Mouse (Mus musculus) neural tube, embryonic 12.5 days (tissue): ENCODE results near the gene Myl6b. TPM values are rescaled to one million over a fixed set of nuclear protein-coding genes. Genes with fewer than 3 reads are reported as not detected.

ENCODE experiments used
- ATAC-seq: fragments of 200-750 bp; cut with Nextera tagmentation; 2 replicates; pipeline ENCODE4 v1.8.0; 2017; ENCODE audit warnings: low read depth, mild to moderate bottlenecking, moderate TSS enrichment, moderate library complexity; ENCODE audit not compliant: low FRiP score
- H3K27ac ChIP-seq: fragments of 300-500 bp; sonication (generic); 2 replicates; pipeline ENCODE4 v1.5.1; 2016
- H3K27me3 ChIP-seq: fragments of 300-500 bp; sonication (generic); replicated peaks from 2 replicates; pipeline ENCODE4 v1.6.1; 2016; ENCODE audit warnings: mild to moderate bottlenecking
- H3K36me3 ChIP-seq: fragments of 300-500 bp; sonication (generic); 2 replicates; pipeline ENCODE4 v1.6.1; 2016; ENCODE audit warnings: mild to moderate bottlenecking
- H3K4me1 ChIP-seq: fragments of 300-500 bp; sonication (generic); 2 replicates; pipeline ENCODE4 v1.6.1; 2016
- H3K4me2 ChIP-seq: fragments of 300-500 bp; sonication (generic); replicated peaks from 2 replicates; pipeline ENCODE4 v1.6.1; 2016; ENCODE audit warnings: mild to moderate bottlenecking
- H3K4me3 ChIP-seq: fragments of 300-500 bp; sonication (generic); 2 replicates; pipeline ENCODE4 v1.5.1; 2016
- H3K9ac ChIP-seq: fragments of 300-500 bp; sonication (generic); 2 replicates; pipeline ENCODE4 v1.6.1; 2016; ENCODE audit warnings: mild to moderate bottlenecking
- H3K9me3 ChIP-seq: fragments of 300-500 bp; sonication (generic); 2 replicates; pipeline ENCODE4 v1.6.1; 2016; ENCODE audit warnings: mild to moderate bottlenecking
- WGBS: fragments of 180-500 bp; shearing (Covaris S2); methylation state at CpG from one replicate; pipeline ENCODE4 v1.1.7; 2016; 5-methylcytosine and 5-hydroxymethylcytosine counted together
- polyA plus RNA-seq: library from polyadenylated mRNA; unstranded; fragments of >200 nt; fragmentation: Nextera tagmentation; extraction: Ambion mirVana; gene quantifications from 2 replicates; pipeline ENCODE4 v1.2.1, GENCODE M21; 2016

Gene Myl6b
- polyA plus RNA-seq, 1 experiment from 2014 or later = 3.1 TPM

DNA sequence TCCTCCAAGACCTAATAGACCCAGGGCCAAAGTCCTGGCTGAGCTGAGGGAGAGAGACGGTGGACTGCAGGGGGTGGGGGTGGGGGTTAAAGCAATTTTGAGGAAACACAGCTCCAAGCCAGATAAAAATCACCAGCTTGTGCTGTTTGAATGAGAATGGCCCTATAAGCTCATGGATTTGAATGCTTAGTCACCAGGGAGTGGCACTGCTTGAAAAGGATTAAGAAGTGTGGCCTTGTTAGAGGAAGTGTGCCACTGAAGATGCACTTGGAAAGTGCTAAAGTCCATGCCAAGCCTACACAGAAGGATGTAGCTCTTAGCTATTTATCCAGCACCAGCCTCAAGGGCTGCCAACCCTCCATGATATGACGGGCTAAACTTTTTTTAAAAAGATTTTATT, 36.7 kb upstream of the Myl6b start:
- no peaks in the 10 kb centered on the region for H3K9me3 ChIP-seq
- 81% methylated on average over 2 of the region's 2 CpGs for WGBS

DNA sequence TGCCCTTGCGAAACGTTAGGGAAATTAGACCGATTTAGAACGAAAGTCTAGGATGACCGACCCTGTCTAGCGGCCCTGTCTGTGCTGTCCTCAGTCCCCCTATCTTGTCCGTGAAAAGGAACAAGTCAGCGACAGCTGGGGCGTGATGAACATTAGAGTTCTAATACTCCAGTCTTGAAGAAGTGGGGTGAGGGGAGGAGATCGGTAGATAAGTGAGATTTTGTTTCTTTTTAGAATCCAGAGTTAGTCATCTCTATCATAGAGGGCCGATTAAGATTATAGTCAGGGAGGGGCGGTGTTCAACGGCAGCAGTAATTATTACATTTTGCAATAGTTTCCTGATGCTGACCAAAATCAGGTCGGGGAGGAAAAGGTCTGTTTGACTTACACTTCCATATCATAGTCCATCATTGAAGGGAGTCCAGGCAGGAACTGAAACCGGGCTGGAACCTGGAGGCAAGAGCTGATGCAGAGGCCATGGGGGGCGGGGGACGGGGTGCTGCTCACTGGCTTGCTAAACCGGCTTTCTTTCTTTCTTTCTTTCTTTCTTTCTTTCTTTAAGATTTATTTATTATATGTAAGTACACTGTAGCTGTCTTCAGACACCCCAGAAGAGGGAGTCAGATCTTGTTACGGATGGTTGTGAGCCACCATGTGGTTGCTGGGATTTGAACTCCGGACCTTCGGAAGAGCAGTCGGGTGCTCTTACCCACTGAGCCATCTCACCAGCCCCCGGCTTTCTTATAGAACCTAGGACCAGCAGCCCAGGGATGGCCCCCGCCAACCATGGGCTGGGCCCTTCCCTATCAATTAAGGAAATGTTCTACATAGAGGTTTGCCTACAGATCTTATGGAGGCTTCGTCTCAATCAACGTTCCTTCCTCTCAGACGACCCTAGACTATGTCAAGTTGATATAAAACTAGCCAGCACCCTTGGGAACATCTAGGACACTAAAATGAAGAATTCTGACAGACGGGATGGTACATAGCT, 28.2 kb upstream of the Myl6b start:
- Histone ChIP-seq H3K9me3 (no peaks in the 10 kb centered on the region), H3K27me3 (peaks cover 7% of the 10 kb centered on the region), H3K27ac (no peak overlapping the region), H3K4me2 (peak overlapping the region; percentile 99), H3K4me1 (peaks cover 17% of the 10 kb centered on the region), H3K36me3 (peaks cover 6% of the 10 kb centered on the region; the same call in 1 of the 2 replicates), H3K4me3 (peak overlapping the region; percentile 78), H3K9ac (no peak overlapping the region)
- ATAC-seq = peak; percentile 18; the same call in 1 of the 2 replicates
- WGBS = 33% methylated on average over 28 of the region's 28 CpGs

More for the DNA sequence above, 36.7 kb upstream of the Myl6b start:
- Histone ChIP-seq H3K27me3 (no peaks in the 10 kb centered on the region), H3K4me2 (no peak overlapping the region), H3K9ac (no peak overlapping the region), H3K4me3 (no peak overlapping the region), H3K27ac (no peak overlapping the region), H3K36me3 (no peaks in the 10 kb centered on the region), H3K4me1 (no peaks in the 10 kb centered on the region)
- no peak for ATAC-seq

DNA sequence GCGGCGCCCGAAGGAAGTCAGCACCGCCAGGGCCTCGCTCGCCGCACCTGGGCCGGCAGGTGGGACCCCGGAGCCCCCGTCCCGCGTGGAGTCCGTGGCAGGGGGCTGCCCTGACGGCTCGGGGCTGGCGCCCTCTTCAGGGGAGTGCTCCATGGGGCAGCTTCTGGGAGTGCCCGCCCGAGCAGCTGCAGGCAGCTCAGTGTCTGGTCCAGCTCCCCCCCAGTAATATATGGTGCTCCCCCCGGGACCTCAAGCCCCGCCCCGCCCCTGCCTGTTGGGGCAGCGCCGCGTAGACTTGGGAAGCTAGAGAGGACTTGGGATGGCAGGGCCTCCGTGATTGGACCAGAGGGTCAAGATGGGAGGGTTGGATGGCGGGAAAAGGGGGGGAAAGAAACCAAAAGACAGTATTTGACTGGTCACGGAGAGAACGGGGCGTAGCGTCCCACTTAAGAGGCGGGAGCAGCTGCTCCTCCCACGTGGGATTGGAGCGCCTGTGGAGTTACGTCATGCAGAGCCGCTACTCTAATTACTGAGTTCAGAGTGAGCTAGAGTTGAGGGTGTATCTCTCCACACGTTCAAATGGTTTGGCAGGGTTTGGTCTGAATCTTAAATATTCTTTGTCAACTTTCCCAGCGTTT, 27.3 kb upstream of the Myl6b start, which contains the start of gene Esyt1:
Gene Esyt1 (minus strand): TSS at position 201 of the 638 bp plus-strand sequence.
- Histone ChIP-seq H3K4me3 (peak within 1 kb of the TSS; percentile 78), H3K9ac (peak within 1 kb of the TSS; percentile 75), H3K4me1 (peaks cover 17% of the 10 kb centered on the region), H3K4me2 (peak within 1 kb of the TSS; percentile 99), H3K27me3 (peaks cover 7% of the 10 kb centered on the region), H3K36me3 (peaks cover 6% of the 10 kb centered on the region), H3K27ac (peak within 1 kb of the TSS; percentile 50), H3K9me3 (no peaks in the 10 kb centered on the region)
- peak; percentile 97 for ATAC-seq
- under 1% methylated on average over 37 of the region's 37 CpGs for WGBS

DNA sequence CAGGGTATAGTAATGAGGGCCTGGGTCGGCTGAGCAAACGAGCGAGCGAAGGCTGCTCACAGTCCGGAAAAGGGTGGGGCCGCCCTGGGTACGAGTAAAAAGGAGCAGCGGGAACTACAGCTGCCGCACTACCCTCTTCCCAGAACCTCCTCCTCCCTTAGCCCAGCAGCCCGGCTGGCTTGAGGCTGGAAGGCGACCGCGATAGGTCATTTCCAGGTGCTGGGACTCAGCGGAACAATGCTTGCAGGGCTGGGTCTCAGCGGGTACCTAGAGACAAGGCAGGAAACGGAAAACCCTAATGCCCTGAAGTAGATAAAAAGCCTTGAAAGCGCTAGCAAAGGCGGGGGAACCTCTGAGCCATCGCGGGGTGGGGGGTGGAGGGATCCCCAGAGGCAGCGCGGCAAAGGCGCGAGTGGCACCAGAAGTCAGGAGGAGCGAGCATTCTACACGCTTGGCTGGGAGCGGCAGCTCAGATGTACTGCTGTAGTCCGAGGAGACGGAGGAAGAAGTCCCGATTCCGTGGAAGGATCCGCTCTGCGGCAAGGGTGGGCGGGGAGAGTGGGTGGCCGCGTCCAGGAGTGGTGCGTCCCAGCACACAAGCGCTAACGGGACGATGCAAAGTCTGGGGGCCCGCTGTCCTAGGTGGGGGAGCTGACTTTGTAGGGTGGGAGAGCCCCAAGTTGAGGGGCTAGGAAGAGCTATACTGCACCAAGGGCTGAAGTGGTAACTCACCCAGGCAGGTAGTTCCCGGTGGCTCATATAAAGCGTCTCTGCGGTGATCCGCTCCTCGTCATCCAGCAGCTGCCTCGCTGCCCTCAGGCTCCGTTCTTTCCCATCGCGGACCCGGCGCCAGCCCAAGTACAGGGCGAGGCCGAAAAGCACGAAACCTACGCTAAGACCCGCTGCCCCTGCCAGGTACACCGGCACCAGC, 26.5 kb upstream of the Myl6b start:
- peaks cover 14% of the 10 kb centered on the region for H3K36me3 ChIP-seq
- peak overlapping the region; percentile 75 for H3K9ac ChIP-seq
- H3K27ac ChIP-seq = peak overlapping the region; percentile 50
- H3K9me3 ChIP-seq = no peaks in the 10 kb centered on the region
- H3K4me2 ChIP-seq = peak overlapping the region; percentile 99
- under 1% methylated on average over 58 of the region's 58 CpGs for WGBS
- H3K27me3 ChIP-seq = peaks cover 7% of the 10 kb centered on the region
- peak; percentile 45 for ATAC-seq
- peak overlapping the region; percentile 78 for H3K4me3 ChIP-seq
- H3K4me1 ChIP-seq = peaks cover 17% of the 10 kb centered on the region

DNA sequence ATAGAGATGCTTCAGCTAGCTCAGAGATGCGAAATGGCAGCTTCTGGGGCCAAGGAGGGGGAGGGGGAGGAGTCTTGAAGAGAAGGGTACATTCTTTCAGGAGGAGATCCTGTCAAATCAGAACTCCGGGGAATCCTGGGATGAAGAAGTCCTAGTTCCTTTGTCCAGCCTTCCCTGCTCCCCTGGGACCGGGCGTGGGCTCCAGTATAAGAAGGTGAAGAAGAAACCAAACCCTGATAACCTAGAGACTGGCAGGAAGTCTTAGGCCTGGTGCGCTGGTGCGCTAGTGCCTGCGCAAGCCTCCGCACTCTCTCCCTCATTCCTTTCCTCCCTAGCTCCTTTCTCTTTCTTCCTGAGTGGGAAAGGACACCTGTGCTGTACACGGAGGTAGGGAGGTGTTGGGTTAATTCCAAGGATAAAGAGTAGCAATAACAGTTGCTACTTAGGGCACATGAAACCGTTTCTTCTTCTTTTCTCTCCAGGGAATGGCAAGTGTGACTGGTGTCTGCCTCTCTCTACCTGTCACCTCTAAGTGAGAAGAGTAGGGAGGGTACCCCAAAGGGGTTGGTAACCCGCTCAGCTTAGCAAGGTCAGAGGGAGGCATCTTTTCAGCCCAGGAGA, 25.7 kb upstream of the Myl6b start:
- 9% methylated on average over 11 of the region's 11 CpGs for WGBS
- Histone ChIP-seq H3K27me3 (peaks cover 7% of the 10 kb centered on the region), H3K9ac (peak overlapping the region; percentile 75), H3K4me3 (peak overlapping the region; percentile 78), H3K36me3 (peaks cover 22% of the 10 kb centered on the region), H3K9me3 (no peaks in the 10 kb centered on the region), H3K4me1 (peaks cover 17% of the 10 kb centered on the region), H3K4me2 (peak overlapping the region; percentile 99), H3K27ac (no peak overlapping the region)
- no peak for ATAC-seq

DNA sequence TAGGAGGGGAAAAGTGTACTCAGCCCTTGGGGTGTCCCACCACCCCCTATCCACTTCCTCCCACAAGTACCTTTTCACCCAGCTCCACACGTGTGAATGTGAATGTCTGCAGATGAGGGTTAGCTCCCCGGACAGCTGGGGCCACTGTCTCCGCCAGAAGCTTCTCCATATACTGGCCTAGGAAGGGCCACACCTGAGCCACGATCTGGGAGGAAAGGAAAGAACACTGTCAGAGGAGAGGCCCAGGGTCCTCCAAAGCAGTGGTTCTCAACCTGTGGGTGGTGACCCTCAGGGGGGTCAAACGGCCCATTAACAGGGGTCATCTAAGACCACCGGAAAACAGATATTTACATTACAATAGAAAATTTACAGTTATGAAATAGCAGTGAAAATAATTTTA, 23.9 kb upstream of the Myl6b start:
- H3K4me1 ChIP-seq = peaks cover 17% of the 10 kb centered on the region
- H3K27ac ChIP-seq = no peak overlapping the region
- no peak overlapping the region for H3K4me3 ChIP-seq
- peaks cover 32% of the 10 kb centered on the region for H3K36me3 ChIP-seq
- no peak for ATAC-seq
- no peak overlapping the region; the same call in 1 of the 2 replicates for H3K4me2 ChIP-seq
- peaks cover 15% of the 10 kb centered on the region for H3K27me3 ChIP-seq
- no peaks in the 10 kb centered on the region for H3K9me3 ChIP-seq
- H3K9ac ChIP-seq = no peak overlapping the region
- WGBS = 77% methylated on average over 6 of the region's 6 CpGs

DNA sequence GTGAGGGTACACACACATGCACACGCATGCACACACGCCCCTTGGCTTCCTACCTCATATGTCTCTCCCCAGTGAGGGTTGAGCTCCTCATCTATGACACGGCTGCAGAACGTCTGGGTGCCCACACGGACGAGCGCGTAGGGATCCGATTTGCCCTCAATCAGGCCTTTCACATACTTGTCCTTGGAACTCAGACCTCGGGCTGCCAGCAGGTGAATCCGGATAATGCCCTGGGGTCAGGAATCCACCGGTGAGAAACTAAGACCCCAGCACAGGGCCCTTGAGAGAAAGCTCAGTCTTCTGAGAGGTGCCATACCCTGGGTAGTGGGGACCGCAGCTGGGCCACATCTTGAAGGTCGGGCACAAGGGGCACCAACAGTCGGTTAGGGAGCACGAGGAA, 22.1 kb upstream of the Myl6b start:
- Histone ChIP-seq H3K9me3 (no peaks in the 10 kb centered on the region), H3K27ac (no peak overlapping the region), H3K4me3 (no peak overlapping the region; the same call in 1 of the 2 replicates), H3K9ac (no peak overlapping the region), H3K27me3 (peaks cover 31% of the 10 kb centered on the region), H3K36me3 (peaks cover 45% of the 10 kb centered on the region), H3K4me2 (no peak overlapping the region), H3K4me1 (peaks cover 10% of the 10 kb centered on the region)
- WGBS = 90% methylated on average over 16 of the region's 16 CpGs
- ATAC-seq = no peak

DNA sequence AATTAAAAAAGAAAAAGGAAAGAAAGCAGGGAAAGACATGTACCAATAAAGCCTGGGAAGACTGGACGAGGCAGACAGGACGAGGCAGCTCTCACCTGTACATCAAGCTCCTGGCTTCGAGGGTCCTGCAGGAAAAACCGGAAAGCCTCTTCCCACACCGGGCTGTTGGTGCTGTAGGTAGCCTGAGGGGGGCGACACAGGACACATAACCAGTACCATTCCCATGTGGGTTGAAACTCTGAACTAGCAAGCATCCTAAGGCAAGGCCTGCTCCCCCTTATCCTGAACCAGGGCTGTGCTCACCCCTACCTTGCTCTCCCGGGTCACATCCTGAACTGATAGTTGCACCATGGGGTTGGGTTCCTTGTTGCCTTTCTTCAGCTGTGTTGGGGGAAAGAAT, 20.3 kb upstream of the Myl6b start:
- peaks cover 26% of the 10 kb centered on the region for H3K27me3 ChIP-seq
- ATAC-seq = no peak
- H3K36me3 ChIP-seq = peaks cover 56% of the 10 kb centered on the region
- peaks cover under 1% of the 10 kb centered on the region; the same call in 1 of the 2 replicates for H3K4me1 ChIP-seq
- H3K9ac ChIP-seq = no peak overlapping the region
- H3K9me3 ChIP-seq = no peaks in the 10 kb centered on the region
- 72% methylated on average over 7 of the region's 7 CpGs for WGBS
- no peak overlapping the region for H3K4me2 ChIP-seq
- no peak overlapping the region for H3K27ac ChIP-seq
- no peak overlapping the region for H3K4me3 ChIP-seq

DNA sequence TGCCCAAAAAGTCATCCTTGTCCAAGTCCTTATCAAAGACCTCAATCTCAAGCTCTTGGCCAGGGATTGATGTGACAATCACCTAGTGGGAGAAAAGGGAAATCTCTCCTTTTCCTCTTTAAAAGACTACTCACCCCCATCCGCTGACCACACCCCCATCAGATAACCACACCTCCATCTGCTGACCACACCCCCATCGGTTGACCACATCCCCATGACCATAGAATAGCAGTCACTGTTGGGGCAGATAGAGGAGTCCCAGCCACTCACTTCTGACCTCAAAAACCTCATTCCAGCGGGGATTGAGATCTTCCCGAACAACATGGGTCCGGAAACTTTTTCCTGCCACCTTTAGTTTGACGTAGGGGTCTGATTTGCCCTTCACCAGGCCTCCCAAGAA, 18.2 kb upstream of the Myl6b start:
- H3K27me3 ChIP-seq = peaks cover 25% of the 10 kb centered on the region

DNA sequence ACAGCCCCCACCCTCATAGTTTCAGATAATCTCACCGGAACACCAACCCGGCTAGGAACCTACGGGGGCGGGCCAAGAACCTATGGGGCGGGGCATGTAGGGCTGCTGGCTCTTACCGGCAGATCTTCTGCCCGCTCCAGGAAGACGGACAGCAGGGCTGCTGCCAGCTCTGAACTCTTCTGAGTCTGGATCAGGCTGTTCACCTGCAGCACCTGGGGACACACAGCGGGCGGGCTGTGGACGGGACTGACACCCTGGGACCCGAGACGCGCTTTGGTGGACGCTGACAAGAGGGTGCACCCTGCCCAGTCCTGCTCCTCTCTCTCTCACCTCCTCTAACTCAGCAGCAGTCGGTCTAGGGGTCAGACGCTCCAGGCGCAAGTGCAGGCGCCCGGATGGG, 17.5 kb upstream of the Myl6b start:
- Histone ChIP-seq H3K36me3 (peaks cover 69% of the 10 kb centered on the region), H3K4me3 (no peak overlapping the region), H3K9me3 (no peaks in the 10 kb centered on the region), H3K4me1 (no peaks in the 10 kb centered on the region), H3K4me2 (peak overlapping the region; percentile 24), H3K9ac (no peak overlapping the region), H3K27me3 (peaks cover 25% of the 10 kb centered on the region), H3K27ac (no peak overlapping the region)
- 20% methylated on average over 20 of the region's 20 CpGs for WGBS
- ATAC-seq = no peak

More for the DNA sequence above, 18.2 kb upstream of the Myl6b start:
- Histone ChIP-seq H3K4me1 (no peaks in the 10 kb centered on the region), H3K4me2 (no peak overlapping the region), H3K4me3 (no peak overlapping the region), H3K9me3 (no peaks in the 10 kb centered on the region), H3K36me3 (peaks cover 64% of the 10 kb centered on the region), H3K27ac (no peak overlapping the region), H3K9ac (no peak overlapping the region)
- WGBS = 29% methylated on average over 6 of the region's 6 CpGs
- no peak for ATAC-seq

DNA sequence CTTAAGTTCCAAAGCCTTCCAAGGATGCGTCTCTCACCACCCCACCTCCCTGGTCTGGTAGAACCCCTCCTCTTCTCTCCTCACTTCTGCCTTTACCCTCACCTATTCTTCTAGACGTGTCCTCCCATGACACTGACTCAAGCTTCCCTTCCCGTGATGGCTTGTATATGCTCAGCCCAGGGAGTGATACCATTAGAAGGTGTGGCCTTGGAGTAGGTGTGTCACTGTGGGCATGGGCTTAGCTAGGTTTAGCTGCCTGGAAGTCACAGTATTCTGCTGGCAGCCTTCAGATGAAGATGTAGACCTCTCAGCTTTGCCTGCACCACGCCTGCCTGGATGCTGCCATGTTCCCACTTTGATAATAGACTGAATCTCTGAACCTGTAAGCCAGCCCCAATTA, 16.6 kb upstream of the Myl6b start:
- Histone ChIP-seq H3K9me3 (no peaks in the 10 kb centered on the region), H3K9ac (no peak overlapping the region), H3K36me3 (peaks cover 69% of the 10 kb centered on the region), H3K4me3 (no peak overlapping the region), H3K27me3 (peaks cover 25% of the 10 kb centered on the region), H3K4me1 (no peaks in the 10 kb centered on the region), H3K4me2 (no peak overlapping the region), H3K27ac (no peak overlapping the region)
- no peak for ATAC-seq
- 84% methylated on average over 4 of the region's 4 CpGs for WGBS
